16 mouse cellular contexts compared by ENCODE assay signal in genomic region chr17:85631106-85631505, GRCm38 (mm10). TPM values are rescaled to one million over a fixed set of nuclear protein-coding genes. Genes with fewer than 3 reads are reported as not detected.
DNase-seq lines count a peak whose midpoint lies in the region; ATAC-seq and TF ChIP-seq lines count a peak whose summit lies in the region.
"Had no signal": no experiment of that assay in that cellular context is flagged by ENCODE, and none has a peak within 500 bp of the region (broad histone marks: within the 10 kb centered on the region; RNA-seq: fewer than 3 reads in every experiment).

No protein-coding gene starts in this region.

- peaks cover 5% of the 10 kb centered on the region; the same call in 1 of the 2 replicates for H3K27me3 ChIP-seq in heart, adult 2 months (ENCODE audit: control insufficient read depth, insufficient read depth, low read length)
- peaks cover 21% of the 10 kb centered on the region for H3K27me3 ChIP-seq in liver, embryonic 14.5 days (ENCODE audit: control insufficient read depth, insufficient read depth, low read length)
- H3K27me3 ChIP-seq in MEL (ENCODE audit: control insufficient read depth in 1 of 2, insufficient read depth in 2 of 2, low read length in 2 of 2), result peaks cover 0 to 2% of the 10 kb centered on the region in 2 experiments; a peak in 1 of 4 replicates

- no peaks in the 10 kb centered on the region for H3K36me3 ChIP-seq in heart, adult 2 months (ENCODE audit: control insufficient read depth, insufficient read depth, low read length)
- H3K36me3 ChIP-seq in liver, embryonic 14.5 days (replicated peaks; ENCODE audit: control insufficient read depth, insufficient read depth, low read depth), result no peaks in the 10 kb centered on the region
- no peaks in the 10 kb centered on the region for H3K36me3 ChIP-seq in MEL (ENCODE audit: control insufficient read depth in 1 of 2, insufficient read depth in 2 of 2, low read length in 2 of 2)
- H3K36me3 ChIP-seq: heart, embryonic 13.5 days; hindbrain, embryonic 12.5 days; kidney, embryonic 15.5 days; limb, embryonic 12.5 days had no signal

- H3K4me1 ChIP-seq in heart, adult 2 months (ENCODE audit: control insufficient read depth, insufficient read depth, low read length), result no peaks in the 10 kb centered on the region
- H3K4me1 ChIP-seq in liver, embryonic 14.5 days (replicated peaks; ENCODE audit: control insufficient read depth in 2 of 2, insufficient read depth in 2 of 2, low read length in 1 of 2), result no peaks in the 10 kb centered on the region
- no peaks in the 10 kb centered on the region for H3K4me1 ChIP-seq in MEL (ENCODE audit: control insufficient read depth in 1 of 2, insufficient read depth in 2 of 2, low read length in 2 of 2)
- H3K4me1 ChIP-seq: heart, embryonic 13.5 days; hindbrain, embryonic 12.5 days; kidney, embryonic 15.5 days; limb, embryonic 12.5 days had no signal

- TF ChIP-seq POLR2A in heart, adult 2 months (IDR thresholded peaks at IDR 0.05; ENCODE audit: insufficient read depth, low read depth, low read length), result no peak
- TF ChIP-seq POLR2A in MEL (IDR thresholded peaks at IDR 0.05; ENCODE audit: control insufficient read depth in 1 of 2, insufficient read depth in 1 of 2, low read depth in 1 of 2, low read length in 2 of 2, poor library complexity in 1 of 2), result no peak

- H3K9me3 ChIP-seq in liver, embryonic 14.5 days (ENCODE audit: control insufficient read depth, low read length), result no peaks in the 10 kb centered on the region
- H3K9me3 ChIP-seq in MEL (replicated peaks; ENCODE audit: insufficient read depth, low read length), result no peaks in the 10 kb centered on the region
- H3K9me3 ChIP-seq: heart, embryonic 13.5 days; hindbrain, embryonic 12.5 days; kidney, embryonic 15.5 days; limb, embryonic 12.5 days had no signal

- H3K4me3 ChIP-seq in heart, adult 2 months, result no peak overlapping the region
- no peak overlapping the region for H3K4me3 ChIP-seq in liver, embryonic 14.5 days (ENCODE audit: insufficient read depth in 1 of 2, low read depth in 2 of 2, low read length in 2 of 2)
- H3K4me3 ChIP-seq in MEL (ENCODE audit: control insufficient read depth in 1 of 2, insufficient read depth in 1 of 2, low read depth in 2 of 2, low read length in 2 of 2), result no peak overlapping the region
- H3K4me3 ChIP-seq: heart, embryonic 13.5 days; hindbrain, embryonic 12.5 days; kidney, embryonic 15.5 days; limb, embryonic 12.5 days had no signal

- no peak for TF ChIP-seq EP300 in heart, adult 2 months (IDR thresholded peaks at IDR 0.05; ENCODE audit: insufficient read depth, low read depth, low read length)
- no peak for TF ChIP-seq EP300 in liver, embryonic 14.5 days (IDR thresholded peaks at IDR 0.05; ENCODE audit: low read depth)
- TF ChIP-seq EP300 in MEL (IDR thresholded peaks at IDR 0.05; ENCODE audit: low read depth in 1 of 2, low read length in 2 of 2), result no peak

- no peak overlapping the region for H3K27ac ChIP-seq in heart, adult 2 months
- H3K27ac ChIP-seq in liver, embryonic 14.5 days, result no peak overlapping the region
- H3K27ac ChIP-seq in MEL (ENCODE audit: control insufficient read depth, low read depth, low read length), result no peak overlapping the region
- H3K27ac ChIP-seq: heart, embryonic 13.5 days; hindbrain, embryonic 12.5 days; kidney, embryonic 15.5 days; limb, embryonic 12.5 days had no signal

- no peaks in the 10 kb centered on the region for H3K79me2 ChIP-seq in heart, adult 2 months (replicated peaks; ENCODE audit: control insufficient read depth, insufficient read depth, low read length)
- no peaks in the 10 kb centered on the region for H3K79me2 ChIP-seq in MEL (ENCODE audit: control insufficient read depth, insufficient read depth, low read length, poor library complexity)

- intact Hi-C loops in heart, adult 2 months (cut with DNase I), result loop anchor here (5.0 to 10.0 kb wide), 2 partner anchors 606 to 874 kb away; partner anchors contain the start of gene Slc3a1
- intact Hi-C loops in heart, postnatal 25 days (cut with DNase I), result no loop called here

- H3K4me2 ChIP-seq in liver, embryonic 14.5 days (ENCODE audit: low read depth), result no peak overlapping the region
- H3K4me2 ChIP-seq: hindbrain, embryonic 12.5 days; kidney, embryonic 15.5 days had no signal

- DNase-seq in heart, adult 2 months, result no peak
- DNase-seq in heart, postnatal 25 days (ENCODE audit: low spot score), result no peak
- DNase-seq in liver, embryonic 14.5 days (ENCODE audit: low read depth in 3 of 3, low spot score in 3 of 3), result no peak
- no peak for DNase-seq in liver
- DNase-seq in MEL (ENCODE audit: low read depth, low spot score), result peak; percentile 9
- no peak for DNase-seq in adrenal gland, adult (ENCODE audit: inconsistent age in 2 of 2, low spot score in 1 of 2)
- DNase-seq: lung, postnatal 10 days; midbrain, embryonic 14.5 days; right cerebral cortex, adult 18-20 months; thymus, adult 2 months had no signal

- TF ChIP-seq CTCF in heart, adult 2 months (IDR thresholded peaks at IDR 0.05), result 0 out of 2 replicates have a peak, but pooled peaks have one; percentile 10
- TF ChIP-seq CTCF in liver, embryonic 14.5 days (IDR thresholded peaks at IDR 0.05; ENCODE audit: low read depth), result peak; percentile 23; the same call in 1 of the 2 replicates
- peak; percentile 11 to 74 (median 36); a peak in 4 of 6 replicates for TF ChIP-seq CTCF in MEL (IDR thresholded peaks at IDR 0.05 in 2 of 3, conservative IDR thresholded peaks at IDR 0.05 in 1 of 3; ENCODE audit: control insufficient read depth in 1 of 3, insufficient read depth in 1 of 3, low read depth in 2 of 3, low read length in 3 of 3, poor library complexity in 1 of 3, severe bottlenecking in 1 of 3)

- no peak for ATAC-seq in liver, embryonic 14.5 days (ENCODE audit: insufficient read depth)
- 0 out of 2 replicates have a peak, but pooled peaks have one; percentile 24 for ATAC-seq in granulocyte monocyte progenitor cell, adult 5-6 weeks (replicated peaks; ENCODE audit: poor library complexity, severe bottlenecking)

- H3K9ac ChIP-seq in heart, adult 2 months (ENCODE audit: low read depth, low read length), result no peak overlapping the region
- H3K9ac ChIP-seq in liver, embryonic 14.5 days (replicated peaks), result no peak overlapping the region
- no peak overlapping the region for H3K9ac ChIP-seq in MEL (ENCODE audit: control insufficient read depth, low read depth, low read length, poor library complexity, severe bottlenecking)
- H3K9ac ChIP-seq: heart, embryonic 13.5 days; hindbrain, embryonic 12.5 days; kidney, embryonic 15.5 days had no signal

- whole genome bisulfite sequencing in heart, adult 2 months, result 63% methylated on average over 5 of the region's 5 CpGs
- 33% methylated on average over 5 of the region's 5 CpGs for WGBS in liver, embryonic 14.5 days (ENCODE audit: insufficient replicate concordance)

- no peak; the same call in 1 of the 2 replicates for TF ChIP-seq RAD21 in MEL (IDR thresholded peaks at IDR 0.05; ENCODE audit: low read depth, low read length)

TF ChIP-seq in MEL, 35 proteins besides CTCF, POLR2A, EP300 and RAD21:
- TF ChIP-seq MYB (IDR thresholded peaks at IDR 0.05; ENCODE audit: low read depth, low read length) (no peak), GABPA (IDR thresholded peaks at IDR 0.05; ENCODE audit: low read depth, low read length) (no peak), USF1 (IDR thresholded peaks at IDR 0.05; ENCODE audit: low read depth, low read length) (no peak), ZMIZ1 (IDR thresholded peaks at IDR 0.05; ENCODE audit: low read depth, low read length) (no peak), MYC (IDR thresholded peaks at IDR 0.05; ENCODE audit: low read depth, low read length) (no peak), MXI1 (IDR thresholded peaks at IDR 0.05; ENCODE audit: low read depth, low read length) (no peak), TBP (IDR thresholded peaks at IDR 0.05; ENCODE audit: low read depth, low read length) (no peak), MAFK (IDR thresholded peaks at IDR 0.05; ENCODE audit: borderline replicate concordance, low read depth, low read length) (no peak), SIN3A (IDR thresholded peaks at IDR 0.05; ENCODE audit: low read length) (no peak)

RNA-seq across cellular contexts. Expression of gene Six3, which starts 17.7 kb away (rescaled TPM):
- total RNA-seq in heart, adult 2 months (2021), result not detected
- polyA plus RNA-seq in heart, adult 2 months (2012; rRNA removed), result 0.06 TPM in 1 of 2 replicates, not detected in the other
- total RNA-seq in heart, postnatal 25 days (2021), result not detected
- 0.01 and 0.02 TPM in 2 replicates for polyA plus RNA-seq in liver, embryonic 14.5 days (2012; rRNA removed)
- not detected in 2 replicates for polyA plus RNA-seq in liver, embryonic 14.5 days (2014; fragmentation: Nextera tagmentation; extraction: Ambion mirVana)
- not detected in 2 replicates for total RNA-seq in MEL (2012; rRNA removed)
- polyA plus RNA-seq in MEL (2012; ENCODE audit: insufficient read depth in 1 of 2, insufficient read length in 2 of 2, low read depth in 1 of 2, low replicate concordance in 2 of 2, missing spikeins in 1 of 2), result not detected
- total RNA-seq in granulocyte monocyte progenitor cell, adult 5-6 weeks (2014; fragmentation: Nextera tagmentation), result not detected in 2 replicates
- not detected in 2 replicates for total RNA-seq in granulocyte monocyte progenitor cell, adult 5-6 weeks (2017)
- polyA plus RNA-seq: heart, embryonic 13.5 days; kidney, embryonic 15.5 days; limb, embryonic 12.5 days; neural tube, embryonic 14.5 days had no signal

RNA-seq across cellular contexts. Expression of gene Six2, which starts 57.0 kb away (rescaled TPM):
- total RNA-seq in heart, adult 2 months (2021), result under 1 TPM in 1 of 2 experiments, not detected in 1; 0.43 TPM
- polyA plus RNA-seq in heart, adult 2 months (2012; rRNA removed), result 0.18 and 0.35 TPM in 2 replicates
- under 1 TPM; 0.31 to 0.49 TPM for total RNA-seq in heart, postnatal 25 days (2021)
- 0.04 and 0.08 TPM in 2 replicates for polyA plus RNA-seq in liver, embryonic 14.5 days (2012; rRNA removed)
- polyA plus RNA-seq in liver, embryonic 14.5 days (2014; fragmentation: Nextera tagmentation; extraction: Ambion mirVana), result not detected in 2 replicates
- total RNA-seq in MEL (2012; rRNA removed), result 5.8 and 6.4 TPM in 2 replicates
- 10 to 100 TPM in 1 of 2 experiments, not detected in 1; 81.4 TPM for polyA plus RNA-seq in MEL (2012; ENCODE audit: insufficient read depth in 1 of 2, insufficient read length in 2 of 2, low read depth in 1 of 2, low replicate concordance in 2 of 2, missing spikeins in 1 of 2)
- not detected in 2 replicates for total RNA-seq in granulocyte monocyte progenitor cell, adult 5-6 weeks (2014; fragmentation: Nextera tagmentation)
- total RNA-seq in granulocyte monocyte progenitor cell, adult 5-6 weeks (2017), result not detected in 2 replicates
- polyA plus RNA-seq: neural tube, embryonic 14.5 days had no signal
